Mouse (Mus musculus) heart, embryonic 11.5 days (tissue): ENCODE results near the gene Psmb2. TPM values are rescaled to one million over a fixed set of nuclear protein-coding genes. Genes with fewer than 3 reads are reported as not detected.
A peak's percentile ranks its signal among the peaks of the same experiment; 100 is the strongest.

ENCODE experiments used
- ATAC-seq: fragments of 200-750 bp; cut with Nextera tagmentation; replicated peaks from 2 replicates; pipeline ENCODE4 v1.8.0; 2017; ENCODE audit warnings: moderate library complexity; ENCODE audit not compliant: insufficient number of reproducible peaks, low FRiP score, low TSS enrichment
- H3K27ac ChIP-seq: fragments of 300-500 bp; sonication (generic); 2 replicates; pipeline ENCODE4 v1.5.1; 2014; ENCODE audit warnings: mild to moderate bottlenecking, low read depth, low read length
- H3K27me3 ChIP-seq: fragments of 300-500 bp; sonication (generic); 2 replicates; pipeline ENCODE4 v1.6.1; 2014; ENCODE audit warnings: mild to moderate bottlenecking, low read length, mixed read lengths; ENCODE audit not compliant: control insufficient read depth, insufficient read depth
- H3K36me3 ChIP-seq: fragments of 300-500 bp; sonication (generic); 2 replicates; pipeline ENCODE4 v1.6.1; 2014; ENCODE audit warnings: mild to moderate bottlenecking, low read length, moderate library complexity, mixed read lengths; ENCODE audit not compliant: control insufficient read depth, insufficient read depth
- H3K4me1 ChIP-seq: fragments of 300-500 bp; sonication (generic); 2 replicates; pipeline ENCODE4 v1.6.1; 2014; ENCODE audit warnings: low read length; ENCODE audit not compliant: control insufficient read depth, insufficient read depth
- H3K4me2 ChIP-seq: fragments of 300-500 bp; sonication (generic); 2 replicates; pipeline ENCODE4 v1.6.1; 2014; ENCODE audit warnings: mild to moderate bottlenecking, moderate library complexity
- H3K4me3 ChIP-seq: fragments of 300-500 bp; sonication (generic); 2 replicates; pipeline ENCODE4 v1.5.1; 2014; ENCODE audit warnings: low read depth, low read length
- H3K9ac ChIP-seq: fragments of 300-500 bp; sonication (generic); 2 replicates; pipeline ENCODE4 v1.6.1; 2014; ENCODE audit warnings: mild to moderate bottlenecking, low read depth, low read length, moderate library complexity
- H3K9me3 ChIP-seq: fragments of 300-500 bp; sonication (generic); replicated peaks from 2 replicates; pipeline ENCODE4 v1.6.1; 2016; ENCODE audit warnings: low read length; ENCODE audit not compliant: control insufficient read depth
- WGBS: fragments of 180-500 bp; shearing (Covaris S2); extraction: QIAGEN DNeasy Blood & Tissue Kit; methylation state at CpG from one replicate; pipeline ENCODE4 v1.1.7; 2014; ENCODE audit not compliant: insufficient replicate concordance; 5-methylcytosine and 5-hydroxymethylcytosine counted together
- polyA plus RNA-seq: library from polyadenylated mRNA; unstranded; fragments of >200 nt; fragmentation: Nextera tagmentation; extraction: Ambion mirVana; gene quantifications from 2 replicates; pipeline ENCODE4 v1.2.1, GENCODE M21; 2014

Psmb2 gene
- polyA plus RNA-seq, 1 experiment from 2014 or later = 411 TPM

DNA sequence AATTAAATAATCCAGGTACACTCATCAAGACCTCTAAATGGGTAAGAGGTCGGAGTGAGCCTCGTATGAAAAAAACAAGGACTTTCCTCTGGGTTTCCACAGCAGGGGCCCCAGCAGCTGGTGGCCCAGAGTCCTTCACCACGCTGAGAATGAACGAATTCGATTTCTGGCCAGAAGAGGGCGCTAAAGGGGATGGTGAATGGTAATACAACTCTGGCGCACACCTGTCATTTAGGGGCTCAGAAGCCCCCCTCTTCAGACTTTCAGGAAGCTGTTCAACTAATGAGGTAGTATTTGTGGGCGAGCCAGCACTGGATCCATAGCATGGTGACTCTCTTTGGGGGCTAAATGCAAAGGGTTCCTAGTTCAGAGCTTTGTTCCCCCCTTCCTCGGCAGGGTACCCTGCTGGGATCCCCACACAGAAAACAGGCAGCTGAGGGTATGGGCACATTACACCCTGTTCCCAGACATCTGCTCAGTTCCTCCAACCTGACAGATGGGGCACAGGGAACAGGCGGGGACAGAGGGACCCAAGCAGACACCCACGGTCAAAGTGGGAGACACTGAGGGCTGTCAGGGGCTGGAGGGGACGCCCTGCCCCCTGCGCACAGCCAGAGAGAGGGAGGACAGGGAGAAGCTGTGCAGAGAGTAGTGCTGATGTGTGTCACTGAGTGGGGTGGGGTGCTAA, 68.2 kb downstream of the Psmb2 start:
- 43% methylated on average over 13 of the region's 13 CpGs for WGBS
- ATAC-seq = no peak

DNA sequence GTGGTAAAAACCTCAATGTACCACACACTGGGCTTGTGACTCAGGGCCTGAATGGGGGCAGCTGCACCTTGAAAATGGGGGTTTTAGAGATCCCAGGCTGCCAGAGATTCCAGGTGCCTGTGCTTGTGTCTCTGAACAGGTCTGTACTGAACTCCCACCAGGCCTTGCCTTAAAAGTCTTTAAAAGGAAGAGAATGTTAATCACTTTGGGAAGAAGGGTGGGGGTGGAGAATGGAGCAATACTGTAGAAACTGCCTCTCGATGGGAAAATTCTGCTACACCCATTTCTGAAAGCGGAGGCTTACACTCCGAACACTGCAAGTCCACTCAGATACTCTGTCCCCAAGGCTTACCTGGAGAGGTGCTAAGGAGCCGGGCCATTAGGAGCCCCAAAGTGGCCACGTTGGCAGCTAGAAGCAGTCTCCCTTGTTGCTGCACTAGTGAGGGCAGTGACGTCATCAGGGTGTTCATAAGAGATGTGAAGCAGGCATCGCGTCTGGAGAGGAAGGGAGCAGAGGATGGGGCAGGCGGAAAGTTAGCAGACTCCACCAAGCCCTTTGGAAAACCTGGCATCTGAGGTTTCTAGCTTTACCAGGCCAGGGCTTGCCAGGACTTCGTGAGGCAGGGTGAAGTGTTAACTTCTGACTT, 68.9 kb downstream of the Psmb2 start:
- H3K4me3 ChIP-seq = no peak overlapping the region
- H3K36me3 ChIP-seq = peaks cover 9% of the 10 kb centered on the region
- H3K9me3 ChIP-seq = no peaks in the 10 kb centered on the region
- no peaks in the 10 kb centered on the region; the same call in 1 of the 2 replicates for H3K4me1 ChIP-seq
- WGBS = 71% methylated on average over 10 of the region's 10 CpGs
- no peaks in the 10 kb centered on the region for H3K27me3 ChIP-seq
- ATAC-seq = no peak
- no peak overlapping the region for H3K4me2 ChIP-seq
- H3K27ac ChIP-seq = no peak overlapping the region
- H3K9ac ChIP-seq = no peak overlapping the region

More for the DNA sequence above, 68.2 kb downstream of the Psmb2 start:
- H3K4me2 ChIP-seq = no peak overlapping the region
- H3K4me3 ChIP-seq = no peak overlapping the region
- H3K27ac ChIP-seq = no peak overlapping the region
- no peaks in the 10 kb centered on the region for H3K27me3 ChIP-seq
- H3K36me3 ChIP-seq = peaks cover 9% of the 10 kb centered on the region
- H3K4me1 ChIP-seq = no peaks in the 10 kb centered on the region
- H3K9ac ChIP-seq = no peak overlapping the region
- H3K9me3 ChIP-seq = no peaks in the 10 kb centered on the region

DNA sequence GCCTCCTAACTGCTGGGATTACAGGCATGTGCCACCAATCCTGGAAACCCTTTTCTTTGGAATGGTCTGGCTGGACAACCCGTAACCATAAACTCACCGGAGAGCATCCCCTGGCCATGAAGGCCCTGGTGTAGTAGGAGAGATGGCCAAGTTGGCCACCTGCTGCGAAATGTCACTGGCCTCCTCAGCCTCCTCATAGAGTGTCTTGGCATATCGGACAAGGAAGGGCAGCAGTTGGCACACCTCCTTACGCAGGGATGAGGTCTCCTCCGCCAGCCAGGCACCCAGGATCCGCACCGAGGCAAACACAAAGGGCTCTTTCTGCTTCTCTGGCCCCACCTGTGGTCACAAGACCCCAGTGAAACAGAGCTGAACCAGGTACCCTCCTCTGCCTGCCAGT, 71.0 kb downstream of the Psmb2 start:
- H3K9me3 ChIP-seq = no peaks in the 10 kb centered on the region
- no peak overlapping the region for H3K27ac ChIP-seq
- H3K9ac ChIP-seq = 0 out of 2 replicates have a peak overlapping the region, but pooled peaks have one; percentile 34
- H3K27me3 ChIP-seq = no peaks in the 10 kb centered on the region
- H3K36me3 ChIP-seq = peaks cover 9% of the 10 kb centered on the region
- 94% methylated on average over 8 of the region's 8 CpGs for WGBS
- ATAC-seq = no peak
- H3K4me1 ChIP-seq = peaks cover 10% of the 10 kb centered on the region
- H3K4me2 ChIP-seq = no peak overlapping the region
- no peak overlapping the region for H3K4me3 ChIP-seq

DNA sequence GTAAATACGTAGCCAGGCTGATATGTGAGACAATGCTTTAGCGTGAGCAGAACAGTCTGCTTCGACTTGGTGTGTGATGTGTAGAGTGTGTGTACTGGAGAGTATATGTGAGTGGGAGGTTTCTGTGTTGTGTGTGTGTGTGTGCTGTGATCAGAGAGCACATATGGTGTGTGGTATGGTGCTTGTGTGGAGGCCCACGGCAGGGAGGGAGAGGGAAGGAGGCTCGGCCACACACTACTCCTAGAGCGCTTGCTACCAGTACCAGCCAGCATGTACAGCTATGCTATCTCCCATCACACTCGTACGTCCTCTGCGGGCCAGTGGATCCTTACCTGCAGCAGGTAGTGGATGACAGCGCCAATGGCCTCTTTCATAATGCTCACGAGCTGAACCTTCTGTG, 72.1 kb downstream of the Psmb2 start:
- H3K4me2 ChIP-seq = no peak overlapping the region
- H3K27ac ChIP-seq = no peak overlapping the region
- no peaks in the 10 kb centered on the region for H3K9me3 ChIP-seq
- WGBS = 79% methylated on average over 11 of the region's 11 CpGs
- no peaks in the 10 kb centered on the region for H3K27me3 ChIP-seq
- no peak overlapping the region for H3K9ac ChIP-seq
- H3K4me3 ChIP-seq = no peak overlapping the region
- peaks cover 14% of the 10 kb centered on the region for H3K4me1 ChIP-seq
- peaks cover 9% of the 10 kb centered on the region for H3K36me3 ChIP-seq
- ATAC-seq = no peak

DNA sequence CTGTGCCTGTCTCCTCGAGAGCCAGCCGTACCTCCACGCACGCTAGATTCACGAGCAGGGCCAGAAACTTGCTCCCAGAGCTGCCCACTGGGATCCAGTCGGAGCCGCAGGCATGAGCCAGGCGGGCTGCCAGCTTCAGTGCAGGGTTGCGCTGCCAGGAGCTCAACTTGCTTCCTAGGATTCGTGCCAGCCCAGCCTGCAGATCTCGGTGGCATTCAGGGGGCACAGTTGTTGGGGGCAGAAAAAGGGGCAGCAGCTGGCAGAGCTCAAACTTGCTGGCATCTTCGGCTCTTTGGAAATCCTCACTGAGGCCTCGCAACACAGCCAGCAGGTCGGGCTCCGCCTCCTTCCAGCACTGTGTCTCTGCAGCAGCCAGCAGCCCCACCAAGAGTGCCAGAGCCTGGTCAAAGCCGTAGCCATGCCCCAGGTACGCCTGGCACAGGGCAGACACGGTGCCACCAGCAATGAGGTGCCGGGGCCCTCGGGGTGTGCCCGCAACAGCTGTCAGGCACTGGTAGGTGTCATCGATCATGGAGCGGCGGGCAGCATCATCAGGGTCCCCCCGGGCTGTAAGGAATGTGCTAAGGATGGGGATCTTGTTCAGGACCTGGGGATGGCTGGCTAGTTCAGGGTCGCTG, 72.7 kb downstream of the Psmb2 start:
- 90% methylated on average over 26 of the region's 26 CpGs for WGBS
- ATAC-seq = no peak
- no peak overlapping the region for H3K9ac ChIP-seq
- H3K4me3 ChIP-seq = no peak overlapping the region
- H3K4me1 ChIP-seq = peaks cover 14% of the 10 kb centered on the region
- H3K27ac ChIP-seq = no peak overlapping the region
- H3K4me2 ChIP-seq = no peak overlapping the region
- no peaks in the 10 kb centered on the region for H3K27me3 ChIP-seq
- peaks cover 9% of the 10 kb centered on the region for H3K36me3 ChIP-seq
- no peaks in the 10 kb centered on the region for H3K9me3 ChIP-seq

DNA sequence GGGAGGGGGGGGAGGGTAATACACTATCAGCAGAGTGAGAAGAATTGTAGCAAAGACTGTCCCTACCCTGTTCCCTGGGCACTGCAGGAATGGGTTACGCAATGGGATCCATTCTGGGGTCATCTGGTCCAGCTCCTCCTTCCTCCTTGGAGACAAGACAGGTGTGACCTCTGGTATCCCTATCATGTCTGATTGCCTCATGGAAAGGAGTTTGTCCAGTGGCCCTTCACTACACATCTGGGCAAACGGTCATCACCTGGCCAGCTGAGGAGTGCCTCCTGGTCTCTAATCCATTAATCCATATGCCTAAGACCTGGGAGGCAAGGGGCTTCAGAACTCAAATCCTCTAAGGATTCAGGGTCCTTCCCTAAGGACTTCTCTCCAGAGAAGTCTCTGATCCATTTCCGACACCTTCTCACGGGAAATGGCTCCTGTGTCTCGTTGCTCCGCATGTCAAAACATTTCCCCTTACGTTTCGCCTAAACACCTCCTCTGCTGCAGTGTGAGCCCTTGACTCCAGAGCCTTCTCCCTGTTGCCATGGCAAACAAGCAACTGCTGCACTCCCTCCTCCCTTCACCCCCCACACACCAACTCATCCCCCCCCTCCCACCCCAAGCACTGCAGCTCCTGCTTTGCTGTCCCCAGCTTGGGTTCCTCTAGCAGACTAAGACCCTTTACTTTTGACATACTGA, 73.6 kb downstream of the Psmb2 start:
- no peaks in the 10 kb centered on the region for H3K27me3 ChIP-seq
- ATAC-seq = no peak
- peaks cover 6% of the 10 kb centered on the region; the same call in 1 of the 2 replicates for H3K36me3 ChIP-seq
- H3K9ac ChIP-seq = 0 out of 2 replicates have a peak overlapping the region, but pooled peaks have one; percentile 39
- 72% methylated on average over 8 of the region's 8 CpGs for WGBS
- 0 out of 2 replicates have a peak overlapping the region, but pooled peaks have one; percentile 94 for H3K4me2 ChIP-seq
- H3K4me3 ChIP-seq = no peak overlapping the region
- H3K4me1 ChIP-seq = peaks cover 14% of the 10 kb centered on the region
- H3K27ac ChIP-seq = no peak overlapping the region
- no peaks in the 10 kb centered on the region for H3K9me3 ChIP-seq

DNA sequence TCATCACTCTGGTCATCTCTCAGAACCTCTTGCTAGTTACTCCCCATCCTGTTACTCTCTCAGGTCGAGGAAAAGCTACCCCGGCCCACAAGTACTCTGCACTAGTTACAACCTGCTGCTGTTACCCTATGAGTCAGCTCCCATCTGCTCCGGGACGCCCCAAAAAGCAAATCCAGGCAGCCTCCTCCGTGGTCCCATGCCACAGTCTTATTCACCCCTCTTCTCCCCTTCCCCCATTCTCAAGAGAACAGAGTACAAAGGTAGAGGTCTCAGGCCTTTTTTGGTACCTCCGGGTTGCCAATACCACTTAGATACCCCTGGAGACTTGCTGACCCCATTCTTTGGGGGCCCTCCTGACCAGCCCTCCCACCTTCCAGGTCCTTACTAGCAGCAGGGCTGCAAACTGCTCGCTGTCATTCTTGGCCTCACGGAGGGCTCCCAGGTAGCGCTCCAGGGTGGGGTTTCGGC, 74.2 kb downstream of the Psmb2 start:
- Histone ChIP-seq H3K9ac (peak overlapping the region; percentile 39; the same call in 1 of the 2 replicates), H3K4me2 (peak overlapping the region; percentile 94)

DNA sequence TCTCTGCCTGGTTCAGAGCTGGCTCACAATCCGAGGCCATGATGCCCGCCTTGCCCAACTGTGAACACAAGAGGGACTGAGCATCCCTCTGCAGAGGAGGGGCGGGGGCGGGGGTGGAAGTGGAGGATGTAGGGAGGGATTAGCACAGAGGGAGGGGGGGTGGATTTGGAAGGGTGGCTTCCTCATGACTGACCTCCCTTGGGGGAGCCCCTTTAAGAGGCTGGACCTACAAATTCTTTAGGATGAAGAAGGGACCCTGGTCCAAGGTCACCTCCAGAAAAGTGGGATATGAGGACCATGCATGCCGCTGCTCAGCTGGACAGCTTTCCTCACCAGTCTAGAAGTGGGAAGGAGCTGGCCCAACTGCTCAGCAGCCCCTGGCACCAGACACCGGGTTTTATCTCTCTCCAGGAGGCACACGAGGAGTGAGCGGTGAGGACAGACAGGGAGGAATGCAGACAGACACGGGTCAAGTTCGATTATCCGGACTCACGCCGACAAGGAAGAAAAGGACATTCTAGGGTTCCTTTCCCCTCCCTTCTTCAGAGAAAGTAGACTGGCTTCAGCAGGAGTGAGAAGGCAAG, 74.7 kb downstream of the Psmb2 start:
- Histone ChIP-seq H3K27me3 (no peaks in the 10 kb centered on the region), H3K9me3 (no peaks in the 10 kb centered on the region), H3K4me2 (peak overlapping the region; percentile 94), H3K36me3 (peaks cover 5% of the 10 kb centered on the region; the same call in 1 of the 2 replicates), H3K27ac (0 out of 2 replicates have a peak overlapping the region, but pooled peaks have one; percentile 10), H3K9ac (peak overlapping the region; percentile 88), H3K4me3 (peak overlapping the region; percentile 92), H3K4me1 (peaks cover 14% of the 10 kb centered on the region)
- WGBS = 10% methylated on average over 13 of the region's 13 CpGs
- ATAC-seq = no peak

More for the DNA sequence above, 74.2 kb downstream of the Psmb2 start:
- peaks cover 14% of the 10 kb centered on the region for H3K4me1 ChIP-seq
- peak overlapping the region; percentile 92 for H3K4me3 ChIP-seq
- no peak for ATAC-seq
- peaks cover 5% of the 10 kb centered on the region; the same call in 1 of the 2 replicates for H3K36me3 ChIP-seq
- H3K9me3 ChIP-seq = no peaks in the 10 kb centered on the region
- WGBS = 56% methylated on average over 10 of the region's 10 CpGs
- no peaks in the 10 kb centered on the region for H3K27me3 ChIP-seq
- H3K27ac ChIP-seq = 0 out of 2 replicates have a peak overlapping the region, but pooled peaks have one; percentile 10
